Mouse (Mus musculus) hindbrain, embryonic 14.5 days (tissue): ENCODE results near the gene Krtap24-1. TPM values are rescaled to one million over a fixed set of nuclear protein-coding genes. Genes with fewer than 3 reads are reported as not detected.

Experiments
- ATAC-seq: fragments of 200-750 bp; cut with Nextera tagmentation; 2 replicates; pipeline ENCODE4 v1.8.0; 2017; ENCODE audit warnings: moderate number of reproducible peaks, mild to moderate bottlenecking, moderate TSS enrichment, moderate library complexity; ENCODE audit not compliant: low FRiP score
- DNase-seq: peaks from one replicate; pipeline ENCODE4 v3.0.0-alpha.2; 2015; ENCODE audit warnings: low spot score
- H3K27ac ChIP-seq: fragments of 300-500 bp; sonication (generic); 2 replicates; pipeline ENCODE4 v1.5.1; 2014; ENCODE audit warnings: mild to moderate bottlenecking, moderate library complexity
- H3K27me3 ChIP-seq: fragments of 300-500 bp; sonication (generic); 2 replicates; pipeline ENCODE4 v1.6.1; 2014; ENCODE audit warnings: mild to moderate bottlenecking, low read length, mixed read lengths; ENCODE audit not compliant: control insufficient read depth, insufficient read depth
- H3K36me3 ChIP-seq: fragments of 300-500 bp; sonication (generic); replicated peaks from 2 replicates; pipeline ENCODE4 v1.6.1; 2014; ENCODE audit not compliant: control insufficient read depth, insufficient read depth
- H3K4me1 ChIP-seq: fragments of 300-500 bp; sonication (generic); replicated peaks from 2 replicates; pipeline ENCODE4 v1.6.1; 2014; ENCODE audit warnings: antibody characterized with exemption, low read length, mixed read lengths; ENCODE audit not compliant: control insufficient read depth, insufficient read depth
- H3K4me2 ChIP-seq: fragments of 300-500 bp; sonication (generic); replicated peaks from 2 replicates; pipeline ENCODE4 v1.6.1; 2014; ENCODE audit warnings: mild to moderate bottlenecking, moderate library complexity
- H3K4me3 ChIP-seq: fragments of 300-500 bp; sonication (generic); replicated peaks from 2 replicates; pipeline ENCODE4 v1.5.1; 2014; ENCODE audit warnings: mild to moderate bottlenecking, low read length
- H3K9ac ChIP-seq: fragments of 300-500 bp; sonication (generic); 2 replicates; pipeline ENCODE4 v1.6.1; 2014
- H3K9me3 ChIP-seq: fragments of 300-500 bp; sonication (generic); 2 replicates; pipeline ENCODE4 v1.6.1; 2016; ENCODE audit warnings: low read length; ENCODE audit not compliant: control insufficient read depth
- WGBS: fragments of 180-500 bp; shearing (Covaris S2); extraction: QIAGEN DNeasy Blood & Tissue Kit; methylation state at CpG from one replicate; pipeline ENCODE4 v1.1.7; 2014; 5-methylcytosine and 5-hydroxymethylcytosine counted together
- polyA plus RNA-seq: library from polyadenylated mRNA; unstranded; fragments of >200 nt; fragmentation: Nextera tagmentation; extraction: Ambion mirVana; gene quantifications from 2 replicates; pipeline ENCODE4 v1.2.1, GENCODE M21; 2014

The Krtap24-1 gene
- polyA plus RNA-seq = not detected in 2 replicates

DNA sequence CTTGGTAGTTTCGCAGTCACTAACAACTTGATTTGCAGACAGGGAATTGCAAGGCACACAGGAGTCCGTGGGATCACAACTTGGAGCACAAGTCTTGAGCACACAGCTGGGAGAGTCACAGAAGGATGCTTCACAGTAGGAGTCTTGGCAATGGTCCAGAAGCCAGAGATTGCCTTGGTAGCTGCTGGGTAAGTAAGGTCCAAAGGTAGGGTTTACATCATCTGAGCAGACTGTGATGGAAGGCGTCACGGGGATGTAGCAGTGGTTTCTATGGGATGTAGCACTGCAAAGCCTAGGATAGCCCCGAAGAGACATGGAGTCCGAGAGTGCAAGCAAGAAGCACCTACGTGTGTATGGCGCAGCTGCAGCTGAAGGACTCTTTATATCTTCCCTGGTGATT lies at the start of gene Krtap24-1:
TSS of gene Krtap24-1 (minus strand) at position 358 of the 400 bp plus-strand sequence.
- no peak for ATAC-seq
- Histone ChIP-seq H3K36me3 (no peaks in the 10 kb centered on the region), H3K27ac (no peak within 1 kb of the TSS), H3K4me1 (no peaks in the 10 kb centered on the region), H3K4me3 (no peak within 1 kb of the TSS), H3K9me3 (no peaks in the 10 kb centered on the region), H3K27me3 (no peaks in the 10 kb centered on the region), H3K9ac (no peak within 1 kb of the TSS), H3K4me2 (no peak within 1 kb of the TSS)
- no peak for DNase-seq
- WGBS = 93% methylated on average over 8 of the region's 8 CpGs

GRCm38 (mm10) chr16:88657426-88657825 lies 45.3 kb upstream of the Krtap24-1 start:
- Histone ChIP-seq H3K27me3 (no peaks in the 10 kb centered on the region), H3K9me3 (no peaks in the 10 kb centered on the region), H3K36me3 (no peaks in the 10 kb centered on the region), H3K4me3 (no peak overlapping the region), H3K4me1 (no peaks in the 10 kb centered on the region), H3K9ac (no peak overlapping the region), H3K27ac (no peak overlapping the region), H3K4me2 (no peak overlapping the region)
- 60% methylated on average over 1 of the region's 1 CpGs for WGBS
- ATAC-seq (peak; percentile 71), DNase-seq (peak; percentile 38)

GRCm38 (mm10) chr16:88651952-88652351 lies 39.9 kb upstream of the Krtap24-1 start:
- Histone ChIP-seq H3K4me1 (no peaks in the 10 kb centered on the region), H3K4me3 (no peak overlapping the region), H3K27ac (no peak overlapping the region), H3K27me3 (no peaks in the 10 kb centered on the region), H3K9ac (no peak overlapping the region), H3K9me3 (no peaks in the 10 kb centered on the region), H3K36me3 (no peaks in the 10 kb centered on the region), H3K4me2 (no peak overlapping the region)
- no peak for DNase-seq
- WGBS = 71% methylated on average over 2 of the region's 2 CpGs
- no peak for ATAC-seq

DNA sequence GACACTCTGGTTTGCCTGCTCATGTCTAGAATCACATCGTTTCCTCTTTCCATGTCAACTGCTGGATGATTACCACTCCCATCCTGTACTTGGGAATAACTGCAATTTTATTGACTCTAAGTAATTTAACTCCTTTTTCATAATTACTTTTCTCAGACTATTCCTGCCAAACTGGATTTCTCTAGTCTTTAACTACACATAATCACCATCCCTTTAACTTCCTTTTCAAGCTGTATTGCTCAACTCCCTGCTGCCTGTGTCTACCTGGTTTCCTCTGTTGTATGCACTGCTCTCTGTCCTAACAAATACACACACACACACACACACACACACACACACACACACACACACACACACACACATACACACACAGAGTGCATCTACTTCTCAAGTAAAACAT lies 39.0 kb upstream of the Krtap24-1 start:
- Histone ChIP-seq H3K36me3 (no peaks in the 10 kb centered on the region), H3K4me2 (no peak overlapping the region), H3K27ac (no peak overlapping the region), H3K27me3 (no peaks in the 10 kb centered on the region), H3K4me3 (no peak overlapping the region), H3K9ac (no peak overlapping the region), H3K4me1 (no peaks in the 10 kb centered on the region), H3K9me3 (no peaks in the 10 kb centered on the region)
- ATAC-seq (no peak), DNase-seq (no peak)
- 88% methylated on average over 1 of the region's 1 CpGs for WGBS

DNA sequence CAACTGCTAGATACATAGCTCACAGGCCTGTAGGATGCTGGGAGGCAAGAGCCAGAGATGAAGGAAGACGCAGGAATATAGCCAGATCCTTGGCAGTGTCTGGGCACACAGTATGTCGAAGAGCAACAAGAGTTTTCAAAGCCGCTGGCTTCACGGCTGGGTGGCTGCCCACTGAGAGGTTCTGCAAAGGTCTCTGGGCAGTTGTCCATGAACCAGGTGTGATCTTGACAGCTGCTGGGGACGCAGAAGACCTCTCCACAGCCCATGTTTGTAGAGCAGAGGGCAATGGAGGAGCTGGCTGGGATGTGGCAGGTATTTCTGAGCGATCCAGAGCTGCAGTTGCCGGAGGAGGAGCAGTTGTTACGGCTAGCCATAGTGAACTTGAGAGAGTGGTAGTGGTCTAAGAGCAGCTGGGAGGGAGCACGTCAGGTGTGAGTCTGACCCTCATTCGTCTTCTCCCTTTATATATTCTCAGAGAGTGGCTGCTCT lies 35.3 kb upstream of the Krtap24-1 start, which contains the start of gene Krtap26-1:
TSS of gene Krtap26-1 (minus strand) at position 439 of the 489 bp plus-strand sequence.
- WGBS = 86% methylated on average over 10 of the region's 10 CpGs
- no peaks in the 10 kb centered on the region for H3K4me1 ChIP-seq
- no peaks in the 10 kb centered on the region for H3K9me3 ChIP-seq
- H3K9ac ChIP-seq = no peak within 1 kb of the TSS
- H3K4me3 ChIP-seq = no peak within 1 kb of the TSS
- H3K4me2 ChIP-seq = no peak within 1 kb of the TSS
- DNase-seq (no peak), ATAC-seq (no peak)
- H3K36me3 ChIP-seq = no peaks in the 10 kb centered on the region
- H3K27ac ChIP-seq = no peak within 1 kb of the TSS
- no peaks in the 10 kb centered on the region for H3K27me3 ChIP-seq

DNA sequence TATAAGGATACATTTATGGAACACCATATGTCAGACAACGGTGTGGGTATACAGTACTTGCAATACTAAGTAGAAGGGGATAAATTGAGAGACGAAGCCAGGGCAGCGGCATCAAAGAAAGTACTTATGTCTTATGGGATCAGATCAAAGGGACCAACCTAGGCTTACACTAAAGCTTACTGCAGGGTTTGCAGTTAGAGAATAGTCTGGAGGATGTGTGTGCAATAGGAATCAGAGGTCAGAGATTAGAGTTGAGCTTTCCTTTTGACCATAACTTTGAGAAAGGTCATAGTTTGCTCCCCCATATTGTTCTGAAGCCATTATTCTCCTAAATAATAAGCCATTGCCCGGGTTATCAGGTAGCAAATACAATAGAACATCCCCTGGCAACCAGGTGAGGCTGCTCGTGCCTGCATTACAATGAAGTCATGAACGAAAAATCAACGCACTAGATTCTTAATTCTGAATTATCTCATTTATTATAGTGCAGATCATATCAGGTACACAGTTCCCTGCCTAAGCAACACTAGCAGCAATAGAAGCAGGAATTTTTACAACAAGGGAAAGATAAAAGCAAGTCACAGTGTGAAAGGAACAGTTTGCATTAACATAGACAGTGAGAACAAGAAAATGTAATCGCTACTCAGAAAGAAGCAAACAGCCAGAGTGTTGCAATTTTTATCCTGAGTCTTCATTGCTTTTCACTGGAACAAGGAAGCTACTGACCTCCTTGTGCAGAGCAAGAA lies 34.5 kb upstream of the Krtap24-1 start:
- DNase-seq = no peak
- no peaks in the 10 kb centered on the region for H3K9me3 ChIP-seq
- H3K27me3 ChIP-seq = no peaks in the 10 kb centered on the region
- no peak overlapping the region for H3K9ac ChIP-seq
- H3K4me3 ChIP-seq = no peak overlapping the region
- ATAC-seq = no peak
- H3K4me2 ChIP-seq = no peak overlapping the region
- 84% methylated on average over 8 of the region's 8 CpGs for WGBS
- no peaks in the 10 kb centered on the region for H3K36me3 ChIP-seq
- no peak overlapping the region for H3K27ac ChIP-seq
- no peaks in the 10 kb centered on the region for H3K4me1 ChIP-seq

DNA sequence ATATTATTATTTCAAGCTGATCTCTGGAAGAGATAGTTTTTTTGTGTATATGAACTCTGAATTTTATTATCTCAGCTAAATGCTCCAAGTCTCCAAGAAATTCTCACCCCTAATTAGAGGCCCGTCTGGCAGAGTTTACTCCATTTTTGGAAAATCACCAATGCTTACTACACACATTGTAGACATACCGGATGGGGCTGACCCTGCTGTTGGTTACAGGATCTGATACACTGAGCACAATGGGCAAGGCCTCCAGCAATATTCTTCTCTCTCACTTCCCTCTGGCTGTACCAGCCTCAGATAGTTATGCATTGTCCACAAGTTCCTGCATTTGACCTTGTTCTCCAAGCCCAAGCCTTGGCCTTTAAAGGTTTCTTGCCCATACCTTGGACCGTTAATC lies 28.0 kb upstream of the Krtap24-1 start:
- WGBS = 83% methylated on average over 3 of the region's 3 CpGs
- ATAC-seq = no peak
- Histone ChIP-seq H3K9me3 (no peaks in the 10 kb centered on the region), H3K36me3 (no peaks in the 10 kb centered on the region), H3K27ac (no peak overlapping the region), H3K9ac (no peak overlapping the region), H3K4me3 (no peak overlapping the region), H3K27me3 (no peaks in the 10 kb centered on the region), H3K4me1 (no peaks in the 10 kb centered on the region), H3K4me2 (no peak overlapping the region)
- DNase-seq = no peak

DNA sequence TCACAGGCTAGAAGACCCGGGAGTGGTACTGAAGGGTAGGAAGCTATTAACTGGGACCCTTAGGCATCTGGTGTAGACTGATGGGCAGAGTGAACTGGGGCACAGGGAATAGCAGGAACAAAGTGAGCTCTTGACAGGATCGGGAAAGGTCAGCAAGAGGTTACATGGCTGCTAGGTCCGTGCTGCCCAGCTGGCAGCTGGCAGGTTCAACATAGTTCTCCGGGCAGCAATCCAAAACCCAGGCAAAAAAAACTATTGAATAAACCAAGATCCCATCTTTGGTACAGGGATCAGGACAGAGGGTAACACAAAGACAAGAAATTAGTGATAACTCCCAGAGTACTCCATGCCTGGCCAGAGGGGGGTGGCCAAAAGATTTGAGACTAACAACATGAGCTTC lies 23.1 kb upstream of the Krtap24-1 start:
- no peak overlapping the region for H3K4me3 ChIP-seq
- no peak overlapping the region for H3K27ac ChIP-seq
- H3K9ac ChIP-seq = no peak overlapping the region
- H3K27me3 ChIP-seq = no peaks in the 10 kb centered on the region
- H3K4me1 ChIP-seq = no peaks in the 10 kb centered on the region
- 52% methylated on average over 4 of the region's 4 CpGs for WGBS
- ATAC-seq (no peak), DNase-seq (peak; percentile 37)
- no peaks in the 10 kb centered on the region for H3K9me3 ChIP-seq
- no peaks in the 10 kb centered on the region for H3K36me3 ChIP-seq
- H3K4me2 ChIP-seq = no peak overlapping the region

DNA sequence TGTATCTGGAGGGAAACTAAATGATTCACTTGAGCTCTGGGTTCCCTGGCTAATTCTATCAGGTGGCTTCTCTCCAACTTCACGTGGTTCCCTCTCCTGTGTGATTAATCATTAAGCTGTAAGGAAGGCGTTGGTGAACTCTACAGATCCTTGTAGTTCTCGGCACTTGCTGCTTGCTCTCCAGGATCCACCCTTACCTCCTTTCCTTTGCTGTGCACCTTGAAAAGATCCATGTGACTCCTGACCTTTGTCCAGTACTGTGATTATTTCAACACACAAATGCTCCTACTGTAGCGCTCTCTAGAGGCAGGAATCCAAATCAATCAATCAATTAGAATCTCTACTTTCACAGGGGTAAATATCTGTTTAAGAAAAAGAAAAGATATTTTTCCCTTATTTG lies 19.4 kb upstream of the Krtap24-1 start:
- no peak overlapping the region for H3K4me2 ChIP-seq
- WGBS = 72% methylated on average over 4 of the region's 4 CpGs
- no peak overlapping the region for H3K9ac ChIP-seq
- DNase-seq (no peak), ATAC-seq (no peak)
- H3K36me3 ChIP-seq = no peaks in the 10 kb centered on the region
- H3K4me1 ChIP-seq = no peaks in the 10 kb centered on the region
- H3K27ac ChIP-seq = no peak overlapping the region
- no peaks in the 10 kb centered on the region for H3K27me3 ChIP-seq
- no peak overlapping the region for H3K4me3 ChIP-seq
- H3K9me3 ChIP-seq = no peaks in the 10 kb centered on the region
